Mouse (Mus musculus) Patski (cell line): ENCODE measurements around the gene Zfp683. TPM values are rescaled to one million over a fixed set of nuclear protein-coding genes. Genes with fewer than 3 reads are reported as not detected.

Source experiments
- ATAC-seq: fragments of 100-300 bp; one replicate; pipeline ENCODE4 v1.8.0; 2021
- CTCF ChIA-PET: fragments of 350-600 bp; sonication (Branson Sonifier 250); formaldehyde crosslinking; loops from one replicate; lab custom pipeline; 2022; ENCODE audit warnings: inconsistent platforms; lab: Charles Lee
- POLR2A ChIA-PET: fragments of 350-600 bp; sonication (Branson Sonifier 250); formaldehyde crosslinking; loops from one replicate; lab custom pipeline; 2022; ENCODE audit warnings: antibody characterized with exemption, inconsistent platforms; lab: Charles Lee
- DNase-seq: peaks from one replicate; pipeline ENCODE4 v3.0.0-alpha.2; 2011; ENCODE audit warnings: low read depth, low spot score
- H3K27me3 ChIP-seq: fragments of 371-371 bp; one replicate; pipeline ENCODE4 v1.5.1; 2021
- CTCF ChIP-seq: fragments of 100-300 bp; IDR thresholded peaks from one replicate; pipeline ENCODE4 v1.5.1; 2021
- in situ Hi-C: fragments of 300-500 bp; cut with MboI; formaldehyde crosslinking; loops from 3 replicates; pipeline ENCODE4 v1.11.1; 2018; ENCODE audit warnings: low pct_unique_long_range_greater_than_20kb, mixed read lengths
- polyA plus RNA-seq: library from polyadenylated mRNA; unstranded; gene quantifications from one replicate; pipeline ENCODE4 v1.2.3, GENCODE M21; 2021

Zfp683 gene
- polyA plus RNA-seq, 1 experiment from 2014 or later = not detected

DNA sequence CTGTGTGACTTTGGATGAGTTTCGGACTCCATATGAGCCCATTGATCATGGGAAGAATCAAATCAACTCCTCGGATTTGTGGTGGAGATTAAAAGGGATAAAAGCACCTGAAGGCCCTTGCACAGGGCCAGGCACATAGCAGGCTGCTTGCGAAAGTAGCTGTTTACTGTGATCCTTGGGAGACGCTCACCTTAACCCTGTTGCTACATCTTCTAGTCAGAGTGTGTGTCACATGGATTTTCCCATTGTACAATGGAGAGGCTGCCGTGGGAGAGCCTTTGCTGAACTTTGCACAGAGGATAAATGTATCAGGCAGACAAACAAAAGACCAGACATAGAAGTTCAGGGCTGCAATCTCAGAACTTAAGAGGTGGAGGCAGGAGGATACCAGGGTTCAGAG lies 1.7 kb upstream of the Zfp683 start:
- POLR2A ChIA-PET = no interaction called here
- DNase-seq (no peak), ATAC-seq (no peak)
- in situ Hi-C loops = no loop called here
- TF ChIP-seq CTCF = no peak
- H3K27me3 ChIP-seq = no peaks in the 10 kb centered on the region
- CTCF ChIA-PET = no interaction called here

DNA sequence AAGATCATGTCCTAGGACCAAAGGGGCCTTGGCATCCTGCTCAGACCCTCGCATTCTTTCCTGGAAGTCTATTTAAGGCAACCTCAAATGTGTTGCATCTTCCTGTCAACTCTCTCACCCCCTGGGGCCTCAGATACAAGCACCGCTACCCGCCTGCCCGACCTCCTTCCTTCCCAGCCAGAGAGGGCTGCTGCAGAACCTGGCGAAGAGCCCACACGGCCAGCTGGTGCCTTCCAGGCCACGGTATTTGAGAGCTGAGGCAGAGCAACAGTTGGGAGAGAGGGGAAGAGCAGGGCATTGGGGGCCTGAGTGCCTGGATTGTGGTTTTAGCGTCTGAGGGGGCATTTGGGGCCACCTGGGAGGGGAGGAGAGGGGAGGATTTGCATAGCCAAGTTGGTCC lies 1.1 kb upstream of the Zfp683 start:
- no peak for DNase-seq
- in situ Hi-C loops = no loop called here
- TF ChIP-seq CTCF = no peak
- POLR2A ChIA-PET = no interaction called here
- CTCF ChIA-PET = no interaction called here
- H3K27me3 ChIP-seq = no peaks in the 10 kb centered on the region
- ATAC-seq = no peak

DNA sequence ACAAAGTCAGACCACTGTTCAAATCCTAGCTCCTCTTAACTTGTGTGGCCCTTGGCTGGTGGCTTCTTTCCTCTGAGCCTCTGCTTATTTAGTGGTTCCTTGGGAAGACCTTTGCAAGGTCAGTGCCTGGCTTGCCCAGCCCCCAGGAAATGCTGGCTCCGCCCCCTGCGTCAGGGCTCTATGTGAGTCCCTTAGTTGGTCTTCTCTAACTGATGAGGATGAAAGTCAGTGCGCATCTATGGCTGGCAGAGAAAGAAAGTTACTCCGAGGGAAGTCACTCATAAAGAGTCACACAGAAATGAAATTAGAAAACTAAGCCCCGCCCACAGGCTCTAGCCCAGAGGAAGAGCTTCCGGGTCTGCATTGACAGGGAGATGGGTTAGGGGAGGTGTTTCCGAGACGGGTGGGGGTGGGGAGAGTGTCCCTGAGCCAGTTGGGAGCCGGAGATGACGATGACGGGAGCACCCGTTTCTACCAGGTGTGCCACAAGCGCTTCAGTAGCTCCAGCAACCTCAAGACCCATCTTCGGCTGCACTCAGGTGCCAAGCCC lies 4.6 kb downstream of the Zfp683 start:
- ChIA-PET CTCF (no interaction called here), POLR2A (no interaction called here)
- TF ChIP-seq CTCF = no peak
- in situ Hi-C loops = no loop called here
- DNase-seq (no peak), ATAC-seq (no peak)
- no peaks in the 10 kb centered on the region for H3K27me3 ChIP-seq

DNA sequence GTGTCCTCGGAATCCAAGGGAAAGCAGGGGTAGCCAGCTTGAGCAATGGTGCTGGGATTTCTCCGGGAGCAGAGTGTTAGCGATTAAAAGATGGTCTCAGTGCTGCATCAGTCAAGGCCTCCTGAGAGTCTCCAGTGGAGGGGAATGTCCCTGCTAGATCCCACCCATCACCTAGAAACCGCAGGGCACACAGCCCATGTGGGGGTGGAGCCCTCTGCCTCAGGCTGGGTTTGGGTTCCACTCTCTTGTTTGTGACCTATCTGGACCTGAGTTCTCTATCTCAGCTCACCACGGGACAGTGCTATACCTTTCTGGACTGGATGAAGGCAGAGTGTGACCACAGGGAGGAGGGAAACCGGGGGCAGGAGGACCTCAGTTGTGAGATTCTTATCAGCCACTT lies 5.3 kb downstream of the Zfp683 start:
- no peaks in the 10 kb centered on the region for H3K27me3 ChIP-seq
- TF ChIP-seq CTCF = no peak
- no peak for DNase-seq
- ChIA-PET POLR2A (no interaction called here), CTCF (no interaction called here)
- in situ Hi-C loops = no loop called here
- ATAC-seq = no peak

DNA sequence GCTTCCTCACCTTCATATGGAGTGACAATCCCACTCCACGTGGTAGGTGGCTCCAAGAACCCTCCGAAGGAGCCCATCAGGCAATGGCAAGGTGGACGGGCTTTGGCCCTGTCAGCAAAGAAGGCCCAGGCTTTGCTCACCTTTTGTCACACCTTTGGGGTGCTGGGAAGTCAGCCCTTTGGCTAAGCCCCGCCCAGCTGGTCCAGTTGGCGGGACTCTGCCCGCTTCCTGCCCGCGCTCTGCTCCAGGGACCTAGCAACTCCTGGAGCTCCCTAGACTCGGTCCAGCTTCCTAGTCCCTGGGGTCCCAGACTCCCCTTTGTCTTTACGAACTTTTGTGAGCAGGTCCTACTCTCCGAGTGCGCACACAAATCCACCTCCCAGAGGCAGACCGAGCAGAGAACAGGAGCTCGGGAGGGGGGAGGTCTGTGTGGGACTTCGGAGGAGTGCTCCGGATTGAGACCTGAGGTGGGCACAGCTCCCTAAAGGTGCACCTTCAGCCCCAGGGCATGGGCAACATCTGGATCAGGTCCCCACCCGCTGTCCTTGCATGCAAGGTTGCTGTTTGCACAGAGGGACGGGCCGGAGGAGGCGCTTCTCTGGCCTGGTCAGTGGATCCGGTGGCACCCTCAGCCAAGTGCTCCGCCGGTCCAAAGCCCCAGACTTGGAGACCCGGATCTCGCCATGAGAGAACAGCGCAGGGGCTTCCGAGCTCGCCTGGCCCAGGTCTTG lies 6.7 kb downstream of the Zfp683 start, which contains the start of gene Crybg2:
Gene Crybg2, plus strand, starts transcription at position 681 of the 731 bp plus-strand sequence.
- ATAC-seq (no peak), DNase-seq (no peak)
- CTCF ChIA-PET = no interaction called here
- no peak for TF ChIP-seq CTCF
- H3K27me3 ChIP-seq = no peaks in the 10 kb centered on the region
- POLR2A ChIA-PET = no interaction called here
- in situ Hi-C loops = no loop called here

DNA sequence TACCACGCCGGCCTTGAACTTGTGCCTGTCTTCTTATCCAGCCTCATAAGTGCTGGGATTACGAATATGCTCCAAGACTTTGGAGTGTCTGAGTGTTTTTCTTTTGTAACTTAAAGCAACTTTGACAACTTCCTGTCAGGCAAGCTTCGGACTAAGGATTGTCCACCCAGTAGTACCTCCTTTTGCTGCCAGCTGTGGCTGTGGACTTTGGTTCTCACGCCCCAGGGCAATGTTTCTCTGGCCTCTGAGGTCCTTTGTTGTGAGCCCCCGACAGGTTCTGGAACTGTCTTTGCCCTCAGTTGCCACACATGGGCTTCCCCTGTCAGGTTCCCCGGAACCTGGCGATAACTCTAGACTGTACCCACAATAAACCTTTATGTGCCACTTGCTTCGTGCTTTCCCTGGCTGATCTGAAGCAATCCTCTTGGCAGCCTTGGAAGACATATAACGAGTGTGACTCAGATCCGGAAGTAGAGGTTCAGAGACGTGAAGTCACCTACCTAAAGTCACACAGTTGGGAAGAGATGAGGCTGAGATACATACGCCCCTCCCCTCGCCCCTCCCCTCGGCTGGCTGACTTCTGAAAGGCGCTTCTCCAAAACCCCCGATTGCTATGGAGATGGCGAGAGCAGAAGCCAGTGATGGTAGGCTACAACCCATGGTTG lies 7.7 kb downstream of the Zfp683 start:
- POLR2A ChIA-PET = no interaction called here
- ATAC-seq (no peak), DNase-seq (no peak)
- H3K27me3 ChIP-seq = no peaks in the 10 kb centered on the region
- CTCF ChIA-PET = no interaction called here
- in situ Hi-C loops = no loop called here
- no peak for TF ChIP-seq CTCF

DNA sequence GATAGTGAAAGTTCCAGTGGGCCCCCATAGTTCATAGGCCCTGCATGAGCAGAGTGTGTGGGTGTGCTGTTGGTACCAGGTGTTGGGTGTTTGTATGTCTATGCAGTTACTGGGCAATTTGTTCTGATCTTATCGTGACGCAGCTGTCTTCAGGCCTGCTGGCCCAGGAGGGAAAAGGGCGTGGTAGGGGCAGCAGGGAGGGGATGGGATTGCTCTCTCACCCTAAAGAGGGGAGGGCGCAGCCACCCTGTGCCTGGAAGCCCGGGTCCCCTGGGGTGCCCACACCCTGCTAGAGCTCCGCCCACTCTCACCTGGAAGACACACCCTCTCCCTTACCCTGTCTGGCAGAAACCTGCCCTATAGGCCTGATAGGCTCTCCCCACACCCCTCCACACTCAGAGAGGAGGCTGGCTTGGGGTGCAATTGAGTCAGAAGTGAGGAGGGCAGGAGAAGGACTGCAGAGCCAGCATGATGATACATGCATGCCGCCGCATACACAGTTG lies 8.4 kb downstream of the Zfp683 start:
- in situ Hi-C loops = no loop called here

GRCm38 (mm10) chr4:134062561-134062960 lies 8.9 kb downstream of the Zfp683 start:
- ATAC-seq = no peak
- no peaks in the 10 kb centered on the region for H3K27me3 ChIP-seq
- DNase-seq = no peak
- ChIA-PET POLR2A (no interaction called here), CTCF (no interaction called here)
- in situ Hi-C loops = no loop called here
- no peak for TF ChIP-seq CTCF

More for the DNA sequence above, 8.4 kb downstream of the Zfp683 start:
- no peak for DNase-seq
- TF ChIP-seq CTCF = no peak
- POLR2A ChIA-PET = no interaction called here
- CTCF ChIA-PET = no interaction called here
- no peak for ATAC-seq
- no peaks in the 10 kb centered on the region for H3K27me3 ChIP-seq

- ChIA-PET POLR2A (no interaction called here), CTCF (interaction anchor here (1.4 kb wide), 1 partner anchor 22 kb away, joined by 3 read pairs; no protein-coding TSS in a partner anchor)
- no peaks in the 10 kb centered on the region for H3K27me3 ChIP-seq
- DNase-seq (no peak), ATAC-seq (no peak)
- in situ Hi-C loops = no loop called here
- TF ChIP-seq CTCF = no peak
Measured at GRCm38 (mm10) chr4:134065431-134066004, 11.9 kb downstream of the Zfp683 start.

DNA sequence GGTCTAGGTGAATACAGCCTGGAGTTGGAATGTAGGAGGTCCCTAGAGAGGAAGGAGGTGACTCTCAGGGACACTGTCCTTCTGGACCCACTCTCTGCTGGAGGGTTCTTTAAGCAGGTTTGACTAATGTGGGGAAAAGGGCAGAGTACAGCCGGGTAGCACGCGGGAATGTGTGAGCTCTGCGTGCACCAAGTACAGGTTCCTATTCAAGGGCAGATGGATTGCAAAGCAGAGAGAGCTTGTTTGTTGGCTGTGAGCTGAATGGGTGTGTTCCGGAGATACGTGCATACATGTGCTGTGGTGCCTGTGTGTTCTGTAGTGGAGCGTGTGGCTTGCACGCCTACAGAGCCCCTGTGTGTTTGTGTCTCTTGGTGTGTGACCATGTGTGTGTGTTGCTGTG lies 13.7 kb downstream of the Zfp683 start:
- no peaks in the 10 kb centered on the region for H3K27me3 ChIP-seq
- POLR2A ChIA-PET = no interaction called here
- CTCF ChIA-PET = no interaction called here
- in situ Hi-C loops = no loop called here
- no peak for ATAC-seq
- TF ChIP-seq CTCF = no peak
- no peak for DNase-seq
